Mouse (Mus musculus): ENCODE measurements around the gene Spast.

The Spast gene

GRCm38 (mm10) chr17:74431481-74431880, 92.7 kb downstream of the Spast start:
- peak; percentile 39 for DNase-seq

GRCm38 (mm10) chr17:74432631-74433030, 93.8 kb downstream of the Spast start:
- DNase-seq = no peak

DNA sequence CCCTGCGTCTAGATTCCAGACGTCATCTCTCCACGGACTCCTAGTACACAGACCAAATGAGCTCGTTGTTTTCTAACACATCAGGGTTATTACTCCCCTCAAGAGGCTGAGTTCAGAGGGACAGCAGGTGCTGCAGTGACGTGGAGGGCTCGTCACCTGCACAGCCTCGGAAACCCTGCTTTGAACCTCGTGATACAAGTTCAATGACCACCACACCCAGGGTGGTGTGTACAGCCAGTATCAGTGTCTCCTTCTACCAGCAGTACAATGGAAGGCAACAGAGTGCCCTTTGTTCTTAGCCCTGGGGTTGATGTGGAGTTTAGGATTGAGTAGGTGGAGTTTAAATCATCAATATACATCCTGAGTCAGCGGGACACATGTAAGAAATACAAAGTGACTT, 99.0 kb downstream of the Spast start:
- DNase-seq = no peak

DNA sequence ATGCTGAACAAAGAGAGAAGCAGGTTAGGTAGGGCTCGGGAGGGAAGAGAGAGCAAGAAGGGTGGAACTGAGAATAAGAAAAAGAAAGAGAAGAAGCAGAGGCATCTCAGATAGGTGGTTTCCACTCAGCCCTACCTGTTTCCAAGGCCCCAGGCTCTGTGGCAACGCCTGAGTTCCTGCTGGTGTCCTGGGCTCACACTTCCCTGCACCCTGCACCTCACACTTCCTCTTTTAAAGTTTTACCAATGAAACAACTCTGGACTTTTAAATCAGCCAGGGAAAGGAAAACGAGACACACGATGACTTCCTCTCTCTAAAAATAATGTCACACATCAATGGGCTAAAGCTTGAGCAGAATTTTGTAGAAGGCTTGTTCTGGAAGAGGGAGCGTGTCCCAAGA, 101.7 kb downstream of the Spast start:
- DNase-seq = no peak

Measured in embryo, embryonic 11 days (tissue).